Mouse (Mus musculus) splenic B cell, adult 2 months (primary cell): ENCODE measurements around the gene Cdk18.
A peak's percentile ranks its signal among the peaks of the same experiment; 100 is the strongest.

Experiments
- DNase-seq: peaks from one replicate; pipeline ENCODE4 v3.0.0-alpha.2; 2011; ENCODE audit warnings: low read depth, low spot score
- H3K27me3 ChIP-seq: 2 replicates; pipeline ENCODE4 v1.6.1; 2012; ENCODE audit warnings: mild to moderate bottlenecking, low read length, moderate library complexity, mixed read lengths; ENCODE audit not compliant: control insufficient read depth, poor library complexity, insufficient read depth, severe bottlenecking
- H3K36me3 ChIP-seq: 2 replicates; pipeline ENCODE4 v1.6.1; 2012; ENCODE audit warnings: mild to moderate bottlenecking, low read length, moderate library complexity, mixed read lengths; ENCODE audit not compliant: control insufficient read depth, poor library complexity, insufficient read depth, severe bottlenecking

Cdk18 gene

GRCm38 (mm10) chr1:132113098-132113497, 26.4 kb downstream of the Cdk18 start:
- H3K27me3 ChIP-seq = no peaks in the 10 kb centered on the region
- DNase-seq = no peak
- H3K36me3 ChIP-seq = no peaks in the 10 kb centered on the region

- no peak for DNase-seq
- no peaks in the 10 kb centered on the region for H3K27me3 ChIP-seq
- H3K36me3 ChIP-seq = no peaks in the 10 kb centered on the region
Measured at GRCm38 (mm10) chr1:132112426-132112825, 27.1 kb downstream of the Cdk18 start.

DNA sequence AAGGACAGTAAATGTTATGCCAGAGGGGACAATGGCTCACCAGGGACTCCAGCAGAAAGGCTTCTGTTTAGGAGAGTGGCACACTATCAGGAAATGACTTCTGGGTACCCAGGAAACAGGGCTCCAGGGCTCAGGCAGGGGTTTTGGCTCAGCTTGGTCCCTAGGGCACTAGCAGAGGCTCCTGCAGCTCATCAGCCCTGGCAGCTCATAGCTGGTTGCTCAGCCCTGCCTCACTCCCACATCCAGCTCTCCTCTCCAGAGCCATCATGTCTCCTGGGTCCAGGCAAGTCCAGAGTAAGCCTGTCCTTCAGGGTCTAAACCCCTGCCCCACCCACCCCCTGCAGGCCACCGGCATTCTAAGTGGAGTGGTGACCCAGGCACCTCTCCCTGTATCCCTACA, 28.1 kb downstream of the Cdk18 start:
- DNase-seq = no peak
- H3K27me3 ChIP-seq = no peaks in the 10 kb centered on the region

DNA sequence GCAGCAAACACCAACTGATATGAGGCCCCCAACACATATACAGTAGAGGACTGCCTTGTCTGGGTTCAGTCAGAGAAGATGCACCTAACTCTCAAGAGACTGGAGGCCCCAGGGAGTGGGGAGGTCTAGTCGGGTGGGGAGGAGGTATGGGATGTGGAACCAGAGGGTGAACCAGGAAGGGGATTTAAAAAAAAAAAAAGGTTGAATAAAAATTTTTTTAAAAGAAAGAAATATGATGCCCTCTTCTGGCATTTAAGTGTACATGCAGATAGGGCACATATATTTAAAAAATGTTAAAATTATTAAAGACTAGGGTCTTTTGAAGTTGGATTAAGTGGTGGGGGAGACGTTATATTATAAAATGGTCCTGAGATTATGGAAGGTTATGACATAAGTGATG, 30.1 kb downstream of the Cdk18 start:
- H3K27me3 ChIP-seq = no peaks in the 10 kb centered on the region
- no peak for DNase-seq

More for the DNA sequence above, 28.1 kb downstream of the Cdk18 start:
- no peaks in the 10 kb centered on the region for H3K36me3 ChIP-seq

GRCm38 (mm10) chr1:132104353-132104752, 35.1 kb downstream of the Cdk18 start:
- H3K27me3 ChIP-seq = no peaks in the 10 kb centered on the region
- H3K36me3 ChIP-seq = no peaks in the 10 kb centered on the region
- DNase-seq = no peak

More for the DNA sequence above, 30.1 kb downstream of the Cdk18 start:
- H3K36me3 ChIP-seq = no peaks in the 10 kb centered on the region

GRCm38 (mm10) chr1:132101953-132102697, 37.4 kb downstream of the Cdk18 start:
- no peaks in the 10 kb centered on the region for H3K27me3 ChIP-seq
- no peaks in the 10 kb centered on the region for H3K36me3 ChIP-seq
- peak; percentile 36 for DNase-seq

DNA sequence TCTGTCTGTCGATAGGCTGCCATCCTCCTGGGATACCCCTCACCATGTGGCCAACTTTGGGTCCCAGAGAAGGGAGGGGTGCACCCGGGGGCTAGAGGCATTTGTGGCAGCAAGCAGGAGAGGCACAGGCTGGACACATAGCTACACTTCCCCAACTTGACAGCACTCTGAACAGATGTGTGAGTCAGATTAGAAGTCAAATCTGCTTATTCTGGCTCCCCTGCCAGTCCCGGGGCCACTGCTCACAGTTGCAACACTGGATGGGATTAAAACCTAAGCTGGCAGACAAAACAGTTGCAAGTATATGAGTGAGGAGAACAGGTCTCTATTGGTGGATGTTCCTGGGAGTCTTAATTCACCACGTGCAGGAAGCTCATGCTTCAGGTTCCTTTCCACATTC, 39.7 kb downstream of the Cdk18 start:
- no peaks in the 10 kb centered on the region for H3K27me3 ChIP-seq
- no peak for DNase-seq
- H3K36me3 ChIP-seq = no peaks in the 10 kb centered on the region

- H3K36me3 ChIP-seq = no peaks in the 10 kb centered on the region
- no peak for DNase-seq
- H3K27me3 ChIP-seq = no peaks in the 10 kb centered on the region
Measured at GRCm38 (mm10) chr1:132099016-132099415, 40.5 kb downstream of the Cdk18 start.

- DNase-seq = no peak
- no peaks in the 10 kb centered on the region for H3K36me3 ChIP-seq
- no peaks in the 10 kb centered on the region for H3K27me3 ChIP-seq
Measured at GRCm38 (mm10) chr1:132098076-132098475, 41.4 kb downstream of the Cdk18 start.

DNA sequence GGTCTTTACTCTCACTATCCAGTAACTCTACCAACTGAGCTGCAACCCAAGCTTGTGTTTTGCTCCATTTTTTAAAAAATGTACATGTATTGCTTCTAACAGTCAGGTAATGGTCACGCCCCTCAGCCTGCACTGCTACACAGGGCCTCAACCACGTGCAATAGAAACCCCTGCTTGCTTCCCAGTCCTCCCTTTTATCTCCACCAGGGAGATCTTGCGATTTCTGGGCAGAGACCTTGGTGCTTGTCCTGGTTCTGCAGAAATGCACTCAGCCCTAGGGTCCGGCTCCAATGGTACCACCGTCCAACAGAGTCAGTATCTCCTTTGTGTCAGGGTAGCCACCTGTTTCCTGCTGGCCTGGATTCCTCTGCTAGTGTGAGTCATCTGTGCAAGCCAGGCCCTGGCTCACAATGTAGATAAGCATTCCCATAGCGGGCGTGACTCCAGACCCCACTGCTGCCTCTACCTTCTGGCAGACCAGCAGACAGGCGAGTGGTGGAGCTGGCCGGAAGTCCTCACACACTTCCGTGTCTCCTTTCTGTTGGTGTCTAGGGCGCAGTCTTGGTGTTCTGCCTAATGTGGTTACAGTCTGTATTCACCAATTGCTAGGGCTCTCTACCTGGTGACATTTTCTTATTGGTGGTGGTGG, 44.0 kb downstream of the Cdk18 start:
- no peak for DNase-seq
- no peaks in the 10 kb centered on the region for H3K27me3 ChIP-seq
- H3K36me3 ChIP-seq = no peaks in the 10 kb centered on the region

- DNase-seq = no peak
- no peaks in the 10 kb centered on the region for H3K36me3 ChIP-seq
- no peaks in the 10 kb centered on the region for H3K27me3 ChIP-seq
Measured at GRCm38 (mm10) chr1:132093269-132093668, 46.2 kb downstream of the Cdk18 start.

GRCm38 (mm10) chr1:132090266-132090665, 49.2 kb downstream of the Cdk18 start:
- DNase-seq = no peak
- H3K27me3 ChIP-seq = no peaks in the 10 kb centered on the region

DNA sequence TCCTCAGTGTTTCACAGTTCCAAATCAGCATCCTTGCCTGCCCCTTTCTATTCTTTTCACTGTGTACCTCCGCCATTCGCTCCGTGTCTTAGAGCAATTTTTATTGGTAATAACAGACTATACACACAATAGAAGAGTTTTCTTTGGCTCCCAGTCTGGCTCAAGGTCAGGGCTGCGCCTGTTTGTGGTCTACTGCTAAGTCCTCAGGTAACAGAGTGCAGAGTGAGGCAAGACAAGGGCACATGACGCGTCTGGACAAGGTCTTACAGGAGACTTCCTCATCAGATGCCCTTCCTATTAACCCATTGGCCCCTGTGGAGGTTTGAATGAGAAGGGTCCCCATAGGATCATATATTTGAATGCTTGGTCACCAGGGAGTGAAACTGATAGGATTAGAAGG, 49.7 kb downstream of the Cdk18 start:
- Histone ChIP-seq H3K36me3 (no peaks in the 10 kb centered on the region), H3K27me3 (no peaks in the 10 kb centered on the region)
- DNase-seq = no peak

More at GRCm38 (mm10) chr1:132090266-132090665, 49.2 kb downstream of the Cdk18 start:
- H3K36me3 ChIP-seq = no peaks in the 10 kb centered on the region

DNA sequence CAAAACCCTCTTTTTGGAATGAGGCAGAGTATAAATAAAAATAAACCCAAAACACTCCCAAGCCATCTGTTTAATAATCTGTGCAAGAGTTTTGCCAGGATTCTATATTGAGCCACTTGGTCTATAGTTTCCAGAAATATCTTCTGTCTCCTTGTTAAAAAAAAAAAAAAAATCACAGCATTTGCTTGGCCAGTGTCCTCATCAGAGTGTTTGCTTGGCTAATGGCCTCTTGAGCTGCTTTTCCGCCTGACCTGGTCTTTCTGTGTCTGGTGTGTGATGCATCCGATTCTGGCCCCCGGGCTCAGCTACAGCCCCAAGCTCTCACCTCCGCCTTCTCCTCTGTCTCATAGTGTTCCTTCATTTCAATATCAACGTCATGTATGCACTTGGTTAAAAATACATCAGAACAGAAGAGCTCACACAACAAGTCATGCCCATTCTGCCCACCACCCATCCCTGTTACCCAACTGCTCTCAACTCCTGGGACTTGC, 51.3 kb downstream of the Cdk18 start:
- H3K27me3 ChIP-seq = no peaks in the 10 kb centered on the region
- H3K36me3 ChIP-seq = no peaks in the 10 kb centered on the region
- no peak for DNase-seq

DNA sequence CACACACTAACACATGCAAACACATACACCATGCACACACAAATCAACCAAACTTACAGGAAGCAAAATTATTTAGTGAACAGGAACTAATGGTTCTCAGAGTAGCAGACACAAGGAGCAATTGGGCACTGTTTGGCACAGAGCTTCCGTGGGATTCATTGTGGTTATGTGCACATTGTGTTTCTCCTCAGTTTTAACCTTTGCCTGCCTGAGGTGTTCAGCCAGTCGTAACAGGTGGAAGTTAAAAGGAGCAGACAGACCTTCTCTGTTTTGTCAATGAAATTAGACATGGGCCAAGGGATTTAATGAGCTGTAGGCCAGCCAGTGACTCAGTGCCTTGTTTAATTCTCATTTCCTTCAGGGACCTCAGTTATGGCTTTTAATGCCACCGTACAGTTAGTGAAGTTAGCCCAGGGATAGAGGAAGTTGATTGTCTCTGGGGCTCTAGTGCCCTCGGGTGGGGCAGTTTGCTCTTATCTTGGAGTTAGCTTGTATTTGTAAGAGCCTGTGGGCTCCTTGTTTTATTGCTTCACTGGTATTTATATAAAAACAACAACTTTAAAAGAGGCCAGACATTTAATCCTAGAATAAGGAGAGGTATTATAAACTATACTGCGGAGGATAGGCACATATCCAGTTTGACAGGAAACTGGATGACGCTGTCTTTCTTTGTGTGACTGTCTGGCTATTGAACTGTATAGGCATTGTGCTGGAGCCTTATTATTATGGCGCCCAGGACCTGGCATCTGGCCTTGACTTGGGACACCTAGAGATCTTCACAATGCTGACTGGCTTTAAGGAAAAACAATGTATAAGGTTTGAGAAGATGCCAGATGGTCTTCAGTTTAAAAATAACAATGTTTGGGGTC, 54.1 kb downstream of the Cdk18 start:
- Histone ChIP-seq H3K27me3 (no peaks in the 10 kb centered on the region), H3K36me3 (no peaks in the 10 kb centered on the region)
- DNase-seq = no peak
